23 mouse cellular contexts compared by ENCODE assay signal in genomic region chr4:63503949-63504348, GRCm38 (mm10). TPM values are rescaled to one million over a fixed set of nuclear protein-coding genes. Genes with fewer than 3 reads are reported as not detected.
DNase-seq lines count a peak whose midpoint lies in the region; ATAC-seq and TF ChIP-seq lines count a peak whose summit lies in the region.
"Had no signal": no experiment of that assay in that cellular context is flagged by ENCODE, and none has a peak within 500 bp of the region (broad histone marks: within the 10 kb centered on the region; RNA-seq: fewer than 3 reads in every experiment).

No protein-coding gene starts in this region.

- no peaks in the 10 kb centered on the region for H3K9me3 ChIP-seq in midbrain, embryonic 11.5 days (ENCODE audit: control insufficient read depth, low read length)
- H3K9me3 ChIP-seq in midbrain, embryonic 15.5 days, result no peaks in the 10 kb centered on the region
- no peaks in the 10 kb centered on the region for H3K9me3 ChIP-seq in CH12.LX (replicated peaks; ENCODE audit: low read length)
- no peaks in the 10 kb centered on the region for H3K9me3 ChIP-seq in hindbrain, embryonic 16.5 days (ENCODE audit: control insufficient read depth, low read length)

- intact Hi-C loops in left cerebral cortex, adult 2 months (cut with DNase I), result no loop called here

- no peak for TF ChIP-seq POLR2A in CH12.LX (IDR thresholded peaks at IDR 0.05; ENCODE audit: low read depth, low read length)

- H3K36me3 ChIP-seq in midbrain, embryonic 11.5 days (ENCODE audit: control insufficient read depth, insufficient read depth, low read length), result no peaks in the 10 kb centered on the region
- H3K36me3 ChIP-seq in midbrain, embryonic 15.5 days (replicated peaks), result no peaks in the 10 kb centered on the region
- H3K36me3 ChIP-seq in CH12.LX (replicated peaks in 1 of 2; ENCODE audit: control insufficient read depth in 1 of 2, insufficient read depth in 1 of 2, low read length in 1 of 2), result no peaks in the 10 kb centered on the region
- H3K36me3 ChIP-seq in hindbrain, embryonic 16.5 days (ENCODE audit: control insufficient read depth, insufficient read depth, low read length), result no peaks in the 10 kb centered on the region
- H3K36me3 ChIP-seq: G1E had no signal

- H3K4me1 ChIP-seq in midbrain, embryonic 11.5 days (ENCODE audit: control insufficient read depth, insufficient read depth, low read length), result no peaks in the 10 kb centered on the region
- no peaks in the 10 kb centered on the region for H3K4me1 ChIP-seq in midbrain, embryonic 15.5 days
- peaks cover 0 to 5% of the 10 kb centered on the region in 2 experiments; a peak in 1 of 4 replicates for H3K4me1 ChIP-seq in CH12.LX (ENCODE audit: control insufficient read depth in 1 of 2, insufficient read depth in 2 of 2)
- no peaks in the 10 kb centered on the region for H3K4me1 ChIP-seq in hindbrain, embryonic 16.5 days (ENCODE audit: control insufficient read depth, insufficient read depth, low read depth, low read length)

- peak; percentile 75 for DNase-seq in midbrain, embryonic 11.5 days (ENCODE audit: low spot score, missing footprints)
- DNase-seq in 3T3-L1 (ENCODE audit: low read depth, low spot score), result peak; percentile 25
- DNase-seq in CH12.LX (ENCODE audit: extremely low read depth), result no peak
- no peak for DNase-seq in left cerebral cortex, adult 2 months (ENCODE audit: extremely low spot score in 1 of 2, low spot score in 2 of 2)
- DNase-seq: adrenal gland, adult 2 months; adrenal gland, adult 8-10 months; adrenal gland, postnatal 10 days; adrenal gland, postnatal 14 days; adrenal gland, postnatal 25 days; adrenal gland, postnatal 36 days; B cell, adult 2 months; cerebellum, adult 11 months; cerebellum, adult 11-12 months; cerebellum, adult 18-20 months; cerebellum, adult 2 months; cerebellum, adult 8-10 months had no signal

- WGBS in midbrain, embryonic 11.5 days, result 78% methylated on average over 5 of the region's 5 CpGs
- 69% methylated on average over 5 of the region's 5 CpGs for WGBS in midbrain, embryonic 15.5 days
- 81% methylated on average over 5 of the region's 5 CpGs for WGBS in hindbrain, embryonic 16.5 days

- dilution Hi-C loops in CH12.LX (cut with MboI; ENCODE audit: extremely low pct_ligation_motif_present, extremely low pct_unique_long_range_greater_than_20kb, low sequenced_read_pairs), result no loop called here

- no peaks in the 10 kb centered on the region for H3K79me2 ChIP-seq in CH12.LX (replicated peaks; ENCODE audit: control insufficient read depth, extremely low read depth, insufficient read depth, poor library complexity, severe bottlenecking)

- no peaks in the 10 kb centered on the region for H3K27me3 ChIP-seq in midbrain, embryonic 11.5 days (ENCODE audit: control insufficient read depth, insufficient read depth, low read length)
- no peaks in the 10 kb centered on the region for H3K27me3 ChIP-seq in midbrain, embryonic 15.5 days (replicated peaks)
- peaks cover 14% of the 10 kb centered on the region for H3K27me3 ChIP-seq in CH12.LX (replicated peaks)
- no peaks in the 10 kb centered on the region for H3K27me3 ChIP-seq in hindbrain, embryonic 16.5 days (replicated peaks; ENCODE audit: control insufficient read depth, insufficient read depth, low read length)
- H3K27me3 ChIP-seq: Patski had no signal

- ATAC-seq in midbrain, embryonic 11.5 days (ENCODE audit: low FRiP score), result no peak
- no peak for ATAC-seq in midbrain, embryonic 15.5 days (replicated peaks)
- no peak for ATAC-seq in hindbrain, embryonic 16.5 days
- ATAC-seq: activated CD4-positive, CD25-positive, alpha-beta regulatory T cell, adult 4 months; CD4-positive, CD25-positive, alpha-beta regulatory T cell, adult 4 months; Patski had no signal

- H3K9ac ChIP-seq in midbrain, embryonic 11.5 days (ENCODE audit: low read length), result no peak overlapping the region
- no peak overlapping the region for H3K9ac ChIP-seq in midbrain, embryonic 15.5 days
- H3K9ac ChIP-seq in CH12.LX (ENCODE audit: insufficient read depth, low read depth), result no peak overlapping the region
- no peak overlapping the region for H3K9ac ChIP-seq in hindbrain, embryonic 16.5 days (ENCODE audit: low read depth, low read length)

- H3K27ac ChIP-seq in midbrain, embryonic 11.5 days (ENCODE audit: low read depth, low read length), result no peak overlapping the region
- H3K27ac ChIP-seq in midbrain, embryonic 15.5 days, result no peak overlapping the region
- H3K27ac ChIP-seq in CH12.LX (ENCODE audit: insufficient read depth, low read depth), result no peak overlapping the region
- H3K27ac ChIP-seq in hindbrain, embryonic 16.5 days (ENCODE audit: low read depth, low read length), result no peak overlapping the region
- H3K27ac ChIP-seq in left cerebral cortex, adult 2 months, result no peak overlapping the region

- in situ Hi-C loops in CH12.LX (cut with MboI; ENCODE audit: low pct_ligation_motif_present, low pct_unique_long_range_greater_than_20kb, low sequenced_read_pairs), result loop anchor here (5.0 kb wide), 1 partner anchor 58 kb away; no protein-coding TSS in a partner anchor

- H3K4me3 ChIP-seq in midbrain, embryonic 11.5 days (ENCODE audit: low read depth, low read length), result no peak overlapping the region
- H3K4me3 ChIP-seq in midbrain, embryonic 15.5 days, result no peak overlapping the region
- H3K4me3 ChIP-seq in CH12.LX (replicated peaks in 1 of 3; ENCODE audit: low read depth in 2 of 3, low read length in 2 of 3, poor library complexity in 1 of 3), result no peak overlapping the region
- H3K4me3 ChIP-seq in hindbrain, embryonic 16.5 days (ENCODE audit: low read length), result no peak overlapping the region
- H3K4me3 ChIP-seq in left cerebral cortex, adult 2 months, result no peak overlapping the region

- no peak for TF ChIP-seq CTCF in CH12.LX (conservative IDR thresholded peaks at IDR 0.05 in 1 of 2, IDR thresholded peaks at IDR 0.05 in 1 of 2; ENCODE audit: low read depth in 2 of 2, low read length in 2 of 2)
- no peak for TF ChIP-seq CTCF in left cerebral cortex, adult 2 months (IDR thresholded peaks at IDR 0.05)

- TF ChIP-seq RAD21 in CH12.LX (IDR thresholded peaks at IDR 0.05; ENCODE audit: low read depth, low read length), result no peak

- no peak overlapping the region for H3K4me2 ChIP-seq in midbrain, embryonic 11.5 days
- no peak overlapping the region for H3K4me2 ChIP-seq in midbrain, embryonic 15.5 days
- peak overlapping the region; percentile 11; the same call in 1 of the 2 replicates for H3K4me2 ChIP-seq in CH12.LX (ENCODE audit: insufficient read depth, low read depth, poor library complexity, severe bottlenecking)
- H3K4me2 ChIP-seq in hindbrain, embryonic 16.5 days (ENCODE audit: low read length), result no peak overlapping the region

- peak; percentile 39; the same call in 1 of the 2 replicates for TF ChIP-seq EP300 in CH12.LX (IDR thresholded peaks at IDR 0.05; ENCODE audit: low read length)

TF ChIP-seq in CH12.LX, 34 proteins besides CTCF, POLR2A, EP300 and RAD21:
- TF ChIP-seq JUN (IDR thresholded peaks at IDR 0.05; ENCODE audit: insufficient read depth, low read depth, low read length) (peak; percentile 42), ZKSCAN1 (IDR thresholded peaks at IDR 0.05; ENCODE audit: borderline replicate concordance, low read depth, low read length) (no peak), IRF4 (IDR thresholded peaks at IDR 0.05; ENCODE audit: low read depth, low read length) (peak; percentile 86), JUND (conservative IDR thresholded peaks at IDR 0.05; ENCODE audit: low read depth, low read length) (peak; percentile 77)

RNA-seq across cellular contexts. Expression of gene Whrn, which starts 8.2 kb away (rescaled TPM):
- polyA plus RNA-seq in midbrain, embryonic 11.5 days (2014; fragmentation: Nextera tagmentation; extraction: Ambion mirVana), result 7.5 and 9.1 TPM in 2 replicates
- 6.5 and 7.5 TPM in 2 replicates for polyA plus RNA-seq in midbrain, embryonic 15.5 days (2015; fragmentation: Nextera tagmentation; extraction: Ambion mirVana)
- total RNA-seq in CH12.LX (2012; rRNA removed), result 2.8 and 4.5 TPM in 2 replicates
- total RNA-seq in CH12.LX (2014; rRNA removed), result 0.72 and 0.99 TPM in 2 replicates
- 9.4 and 9.6 TPM in 2 replicates for polyA plus RNA-seq in CH12.LX (2012; ENCODE audit: insufficient read length, low read depth)
- 5.0 and 5.4 TPM in 2 replicates for polyA plus RNA-seq in hindbrain, embryonic 16.5 days (2015; fragmentation: Nextera tagmentation; extraction: Ambion mirVana)
- 10 to 100 TPM; 45.1 to 53.7 TPM for total RNA-seq in left cerebral cortex, adult 2 months (2021)
- total RNA-seq: MEL had no signal
- polyA plus RNA-seq: G1E had no signal

RNA-seq across cellular contexts. Expression of gene Atp6v1g1, which starts 40.6 kb away (rescaled TPM):
- polyA plus RNA-seq in midbrain, embryonic 11.5 days (2014; fragmentation: Nextera tagmentation; extraction: Ambion mirVana), result 386 and 408 TPM in 2 replicates
- polyA plus RNA-seq in midbrain, embryonic 15.5 days (2015; fragmentation: Nextera tagmentation; extraction: Ambion mirVana), result 409 and 410 TPM in 2 replicates
- total RNA-seq in CH12.LX (2012; rRNA removed), result 70.4 and 78.7 TPM in 2 replicates
- total RNA-seq in CH12.LX (2014; rRNA removed), result 143 and 154 TPM in 2 replicates
- 95.1 and 111 TPM in 2 replicates for polyA plus RNA-seq in CH12.LX (2012; ENCODE audit: insufficient read length, low read depth)
- polyA plus RNA-seq in hindbrain, embryonic 16.5 days (2015; fragmentation: Nextera tagmentation; extraction: Ambion mirVana), result 389 and 410 TPM in 2 replicates
- 100 to 1,000 TPM; 142 to 143 TPM for total RNA-seq in left cerebral cortex, adult 2 months (2021)

RNA-seq across cellular contexts. Expression of gene Tmem268, which starts 54.6 kb away (rescaled TPM):
- 6.2 and 8.1 TPM in 2 replicates for polyA plus RNA-seq in midbrain, embryonic 11.5 days (2014; fragmentation: Nextera tagmentation; extraction: Ambion mirVana)
- 3.7 and 4.7 TPM in 2 replicates for polyA plus RNA-seq in midbrain, embryonic 15.5 days (2015; fragmentation: Nextera tagmentation; extraction: Ambion mirVana)
- total RNA-seq in CH12.LX (2012; rRNA removed) (9.4 TPM in 2 replicates), CH12.LX (2014; rRNA removed) (8.3 and 9.9 TPM in 2 replicates)
- 10.5 and 11.1 TPM in 2 replicates for polyA plus RNA-seq in CH12.LX (2012; ENCODE audit: insufficient read length, low read depth)
- polyA plus RNA-seq in hindbrain, embryonic 16.5 days (2015; fragmentation: Nextera tagmentation; extraction: Ambion mirVana), result 3.8 and 5.1 TPM in 2 replicates
- total RNA-seq in left cerebral cortex, adult 2 months (2021), result 10 to 100 TPM; 10.2 to 11.3 TPM

Comparison
In these comparisons a context has a peak if more than half of its experiments do, and no peak if none do; other contexts are left out.
1. DNase-seq: peak in midbrain, embryonic 11.5 days (single experiment) and 3T3-L1 (single experiment); none in CH12.LX (single experiment) and left cerebral cortex, adult 2 months (0 of 2).